Mouse (Mus musculus) embryonic facial prominence, embryonic 14.5 days (tissue): ENCODE measurements around the gene Evi2a. TPM values are rescaled to one million over a fixed set of nuclear protein-coding genes. Genes with fewer than 3 reads are reported as not detected.
A peak's percentile ranks its signal among the peaks of the same experiment; 100 is the strongest.

Experiments
- ATAC-seq: fragments of 200-750 bp; cut with Nextera tagmentation; 2 replicates; pipeline ENCODE4 v1.8.0; 2017; ENCODE audit warnings: low read depth, moderate number of reproducible peaks, moderate TSS enrichment
- DNase-seq: peaks from one replicate; pipeline ENCODE4 v3.0.0-alpha.2; 2015; ENCODE audit warnings: low spot score
- H3K27ac ChIP-seq: fragments of 300-500 bp; sonication (generic); replicated peaks from 2 replicates; pipeline ENCODE4 v1.5.1; 2014; ENCODE audit warnings: low read depth, mild to moderate bottlenecking, low read length, moderate library complexity
- H3K27me3 ChIP-seq: fragments of 300-500 bp; sonication (generic); replicated peaks from 2 replicates; pipeline ENCODE4 v1.6.1; 2014; ENCODE audit warnings: low read length; ENCODE audit not compliant: control insufficient read depth, insufficient read depth
- H3K36me3 ChIP-seq: fragments of 300-500 bp; sonication (generic); 2 replicates; pipeline ENCODE4 v1.6.1; 2014; ENCODE audit warnings: low read length, mixed read lengths; ENCODE audit not compliant: control insufficient read depth, insufficient read depth
- H3K4me1 ChIP-seq: fragments of 300-500 bp; sonication (generic); 2 replicates; pipeline ENCODE4 v1.6.1; 2014; ENCODE audit warnings: antibody characterized with exemption, low read length; ENCODE audit not compliant: control insufficient read depth, insufficient read depth
- H3K4me2 ChIP-seq: fragments of 300-500 bp; sonication (generic); 2 replicates; pipeline ENCODE4 v1.6.1; 2014; ENCODE audit warnings: low read depth, mild to moderate bottlenecking, low read length, moderate library complexity, mixed read lengths
- H3K4me3 ChIP-seq: fragments of 300-500 bp; sonication (generic); 2 replicates; pipeline ENCODE4 v1.5.1; 2014; ENCODE audit warnings: low read depth, mild to moderate bottlenecking, low read length
- H3K9ac ChIP-seq: fragments of 300-500 bp; sonication (generic); 2 replicates; pipeline ENCODE4 v1.6.1; 2014; ENCODE audit warnings: low read depth, mild to moderate bottlenecking, low read length, moderate library complexity, mixed read lengths
- H3K9me3 ChIP-seq: fragments of 300-500 bp; sonication (generic); 2 replicates; pipeline ENCODE4 v1.6.1; 2016; ENCODE audit warnings: low read length; ENCODE audit not compliant: control insufficient read depth
- WGBS: fragments of 180-500 bp; shearing (Covaris S2); extraction: QIAGEN DNeasy Blood & Tissue Kit; methylation state at CpG from one replicate; pipeline ENCODE4 v1.1.7; 2014; 5-methylcytosine and 5-hydroxymethylcytosine counted together
- polyA plus RNA-seq: library from polyadenylated mRNA; unstranded; fragments of >200 nt; fragmentation: Nextera tagmentation; extraction: Ambion mirVana; gene quantifications from 2 replicates; pipeline ENCODE4 v1.2.1, GENCODE M21; 2014

Gene Evi2a
- polyA plus RNA-seq, 1 experiment from 2014 or later = 5.1 TPM

GRCm38 (mm10) chr11:79521930-79522329, 8.5 kb downstream of the Evi2a start:
- Histone ChIP-seq H3K27ac (no peak overlapping the region), H3K9ac (no peak overlapping the region), H3K4me1 (no peaks in the 10 kb centered on the region), H3K9me3 (no peaks in the 10 kb centered on the region), H3K4me2 (no peak overlapping the region), H3K36me3 (0 out of 2 replicates have a peak, but pooled peaks cover 7% of the 10 kb centered on the region), H3K27me3 (no peaks in the 10 kb centered on the region), H3K4me3 (no peak overlapping the region)
- no peak for DNase-seq
- no peak for ATAC-seq

GRCm38 (mm10) chr11:79520772-79521171, 9.6 kb downstream of the Evi2a start:
- no peak overlapping the region for H3K4me3 ChIP-seq
- H3K27ac ChIP-seq = no peak overlapping the region
- H3K27me3 ChIP-seq = no peaks in the 10 kb centered on the region
- no peaks in the 10 kb centered on the region for H3K9me3 ChIP-seq
- H3K36me3 ChIP-seq = 0 out of 2 replicates have a peak, but pooled peaks cover 7% of the 10 kb centered on the region
- no peak overlapping the region for H3K9ac ChIP-seq
- no peak overlapping the region for H3K4me2 ChIP-seq
- no peaks in the 10 kb centered on the region for H3K4me1 ChIP-seq
- DNase-seq = no peak
- ATAC-seq = no peak

- no peak overlapping the region for H3K4me2 ChIP-seq
- 0 out of 2 replicates have a peak, but pooled peaks cover 4% of the 10 kb centered on the region for H3K36me3 ChIP-seq
- peak; percentile 20 for DNase-seq
- H3K27ac ChIP-seq = no peak overlapping the region
- H3K9me3 ChIP-seq = no peaks in the 10 kb centered on the region
- no peaks in the 10 kb centered on the region for H3K4me1 ChIP-seq
- WGBS = 60% methylated on average over 1 of the region's 1 CpGs
- H3K9ac ChIP-seq = no peak overlapping the region
- H3K27me3 ChIP-seq = no peaks in the 10 kb centered on the region
- no peak for ATAC-seq
- H3K4me3 ChIP-seq = no peak overlapping the region
Observed at GRCm38 (mm10) chr11:79519878-79520291, 10.5 kb downstream of the Evi2a start.

DNA sequence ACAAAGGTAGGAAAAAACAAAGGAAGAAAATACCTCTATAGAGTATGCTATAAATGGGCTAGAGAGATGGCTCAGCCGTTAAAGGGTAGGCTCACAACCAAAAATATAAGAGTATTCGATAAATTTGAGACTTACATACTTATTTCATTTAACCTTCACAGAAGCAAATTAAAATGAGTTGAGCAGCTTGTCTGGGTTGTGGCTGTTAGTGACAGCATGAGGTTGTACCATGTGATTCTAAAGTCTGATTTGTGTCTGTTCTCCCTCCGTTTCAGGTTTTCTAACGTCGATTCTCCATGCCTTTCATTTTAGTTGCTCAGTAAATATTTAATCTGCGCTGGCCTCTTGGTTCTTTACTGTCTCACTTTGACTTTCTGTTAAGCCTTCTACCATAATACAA, 11.1 kb downstream of the Evi2a start:
- H3K27me3 ChIP-seq = no peaks in the 10 kb centered on the region
- DNase-seq (no peak), ATAC-seq (no peak)
- no peaks in the 10 kb centered on the region for H3K36me3 ChIP-seq
- no peak overlapping the region for H3K4me3 ChIP-seq
- H3K27ac ChIP-seq = no peak overlapping the region
- no peaks in the 10 kb centered on the region for H3K4me1 ChIP-seq
- WGBS = 83% methylated on average over 6 of the region's 6 CpGs
- no peak overlapping the region for H3K9ac ChIP-seq
- no peaks in the 10 kb centered on the region for H3K9me3 ChIP-seq
- H3K4me2 ChIP-seq = no peak overlapping the region

- Histone ChIP-seq H3K27me3 (no peaks in the 10 kb centered on the region), H3K4me1 (no peaks in the 10 kb centered on the region), H3K4me3 (no peak overlapping the region), H3K9ac (no peak overlapping the region), H3K4me2 (no peak overlapping the region), H3K36me3 (no peaks in the 10 kb centered on the region), H3K27ac (no peak overlapping the region), H3K9me3 (no peaks in the 10 kb centered on the region)
- DNase-seq (no peak), ATAC-seq (no peak)
- WGBS = 92% methylated on average over 2 of the region's 2 CpGs
Observed at GRCm38 (mm10) chr11:79515798-79516197, 14.6 kb downstream of the Evi2a start.

DNA sequence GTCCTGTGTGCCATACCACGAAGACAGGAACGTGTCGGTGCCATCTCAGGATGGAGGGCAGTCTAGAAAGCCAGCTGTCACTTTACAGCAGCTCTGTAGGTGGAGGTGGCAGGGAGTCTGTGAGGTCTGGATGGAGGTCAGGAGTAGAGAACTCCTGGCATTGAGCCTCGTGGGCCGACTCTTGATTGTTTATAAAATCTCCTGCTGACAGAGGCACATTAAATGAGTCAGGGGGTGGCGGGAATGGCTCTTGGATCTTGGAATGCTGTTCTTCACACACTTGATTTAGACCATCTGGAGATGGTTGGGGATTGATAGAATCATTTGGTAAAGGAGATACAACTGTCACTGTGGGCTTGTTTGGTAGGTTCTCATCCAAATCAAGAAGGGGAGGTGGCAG, 15.1 kb downstream of the Evi2a start:
- Histone ChIP-seq H3K9me3 (no peaks in the 10 kb centered on the region), H3K36me3 (no peaks in the 10 kb centered on the region), H3K9ac (no peak overlapping the region), H3K4me1 (no peaks in the 10 kb centered on the region), H3K4me2 (no peak overlapping the region), H3K27ac (no peak overlapping the region), H3K27me3 (no peaks in the 10 kb centered on the region), H3K4me3 (no peak overlapping the region)
- ATAC-seq (no peak), DNase-seq (no peak)
- WGBS = 58% methylated on average over 6 of the region's 6 CpGs

DNA sequence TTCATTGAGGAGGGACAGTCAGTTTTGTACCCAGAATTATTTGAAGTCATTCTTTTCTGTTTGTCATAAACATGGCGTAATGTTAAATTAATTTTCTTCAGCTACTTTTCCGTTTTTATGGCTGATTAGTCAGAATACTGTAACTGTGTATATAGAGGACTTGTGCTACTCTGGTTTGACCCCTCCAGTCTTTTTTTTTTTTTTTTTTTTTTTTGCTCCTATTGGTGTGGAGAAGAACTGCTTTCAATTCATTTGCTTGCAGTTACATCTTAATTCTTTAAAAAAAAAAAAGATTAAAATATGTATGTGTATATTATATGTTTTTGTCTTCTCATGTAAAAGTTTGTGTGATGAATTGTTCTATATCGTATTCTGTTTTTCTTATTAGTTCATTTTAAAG, 18.4 kb downstream of the Evi2a start:
- Histone ChIP-seq H3K9me3 (no peaks in the 10 kb centered on the region), H3K9ac (no peak overlapping the region), H3K27ac (no peak overlapping the region), H3K4me3 (no peak overlapping the region), H3K4me2 (no peak overlapping the region), H3K4me1 (no peaks in the 10 kb centered on the region), H3K27me3 (no peaks in the 10 kb centered on the region), H3K36me3 (no peaks in the 10 kb centered on the region)
- WGBS = 91% methylated on average over 3 of the region's 3 CpGs
- ATAC-seq = no peak
- no peak for DNase-seq

DNA sequence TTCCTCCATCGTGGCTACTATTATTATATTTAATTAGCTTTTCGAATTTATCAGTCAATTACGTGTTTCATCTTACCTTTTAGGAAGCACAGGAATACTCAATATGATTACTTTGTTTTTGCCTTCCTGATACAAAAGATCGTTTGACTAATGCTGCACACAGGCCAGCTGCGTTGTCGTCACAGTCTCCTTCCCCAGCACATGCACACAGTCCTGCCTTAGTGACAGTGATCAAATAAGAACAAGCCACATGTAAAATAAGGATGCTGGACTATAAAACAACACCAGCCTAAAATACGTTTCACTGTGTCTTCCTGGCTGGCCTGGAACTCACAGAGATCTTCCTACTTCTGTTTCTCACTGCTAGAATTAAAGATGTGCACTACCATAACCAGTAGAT, 25.9 kb downstream of the Evi2a start:
- Histone ChIP-seq H3K27me3 (no peaks in the 10 kb centered on the region), H3K9me3 (no peaks in the 10 kb centered on the region), H3K27ac (no peak overlapping the region), H3K9ac (no peak overlapping the region), H3K4me2 (no peak overlapping the region), H3K36me3 (0 out of 2 replicates have a peak, but pooled peaks cover 3% of the 10 kb centered on the region), H3K4me3 (no peak overlapping the region), H3K4me1 (no peaks in the 10 kb centered on the region)
- WGBS = 89% methylated on average over 7 of the region's 7 CpGs
- DNase-seq (no peak), ATAC-seq (no peak)

- Histone ChIP-seq H3K27me3 (no peaks in the 10 kb centered on the region), H3K36me3 (0 out of 2 replicates have a peak, but pooled peaks cover 3% of the 10 kb centered on the region), H3K9me3 (no peaks in the 10 kb centered on the region), H3K4me2 (no peak within 1 kb of the TSS), H3K27ac (no peak within 1 kb of the TSS), H3K4me3 (no peak within 1 kb of the TSS), H3K4me1 (no peaks in the 10 kb centered on the region), H3K9ac (no peak within 1 kb of the TSS)
- ATAC-seq = no peak
- 57% methylated on average over 8 of the region's 8 CpGs for WGBS
- DNase-seq = no peak
Observed at GRCm38 (mm10) chr11:79503845-79504244, 26.6 kb downstream of the Evi2a start, which contains the start of gene Omg. Gene Omg, minus strand, starts transcription at chr11:79504084.
